Mouse (Mus musculus) E14TG2a.4 (cell line): ENCODE results near the gene Ano6.

Experiments used
- H3K27me3 ChIP-seq: 2 replicates; pipeline ENCODE4 v1.6.1; 2014; ENCODE audit warnings: low read length, control low read depth; ENCODE audit not compliant: insufficient read depth
- H3K36me3 ChIP-seq: 2 replicates; pipeline ENCODE4 v1.6.1; 2014; ENCODE audit warnings: low read length, control low read depth; ENCODE audit not compliant: insufficient read depth
- H3K4me1 ChIP-seq: replicated peaks from 2 replicates; pipeline ENCODE4 v1.6.1; 2014; ENCODE audit warnings: low read depth, low read length, control low read depth
- H3K4me3 ChIP-seq: replicated peaks from 2 replicates; pipeline ENCODE4 v1.5.1; 2014; ENCODE audit warnings: mild to moderate bottlenecking, low read length
- H3K9me3 ChIP-seq: 2 replicates; pipeline ENCODE4 v1.6.1; 2014; ENCODE audit warnings: low read length, control low read depth
- CTCF ChIP-seq: conservative IDR thresholded peaks from 2 replicates; pipeline ENCODE4 v1.5.1; 2014; ENCODE audit warnings: low read length
- NANOG ChIP-seq: IDR thresholded peaks from 2 replicates; pipeline ENCODE4 v1.6.1; 2014; ENCODE audit warnings: borderline replicate concordance, low read length, mixed read lengths
- POU5F1 ChIP-seq: IDR thresholded peaks from 2 replicates; pipeline ENCODE4 v1.6.1; 2014; ENCODE audit warnings: low read length, borderline replicate concordance

Ano6 gene

GRCm38 (mm10) chr15:95789562-95790528 lies 798 bp upstream of the Ano6 start:
- Histone ChIP-seq H3K4me1 (peaks cover 64% of the 10 kb centered on the region), H3K27me3 (no peaks in the 10 kb centered on the region), H3K4me3 (peak overlapping the region; percentile 91), H3K9me3 (no peaks in the 10 kb centered on the region), H3K36me3 (peaks cover 10% of the 10 kb centered on the region; the same call in 1 of the 2 replicates)
- no peak; the same call in 1 of the 2 replicates for TF ChIP-seq CTCF
- no peak for TF ChIP-seq NANOG
- TF ChIP-seq POU5F1: no peak

- H3K4me1 ChIP-seq: peaks cover 72% of the 10 kb centered on the region
These were observed 623 bp downstream of the Ano6 start for GRCm38 (mm10) chr15:95791141-95791791.

GRCm38 (mm10) chr15:95791855-95792254 lies 1.2 kb downstream of the Ano6 start:
- no peak for TF ChIP-seq POU5F1
- TF ChIP-seq CTCF: no peak
- no peak for TF ChIP-seq NANOG
- peak overlapping the region; percentile 91 for H3K4me3 ChIP-seq
- peaks cover 66% of the 10 kb centered on the region for H3K4me1 ChIP-seq
- no peaks in the 10 kb centered on the region for H3K9me3 ChIP-seq
- H3K36me3 ChIP-seq: peaks cover 12% of the 10 kb centered on the region; the same call in 1 of the 2 replicates
- no peaks in the 10 kb centered on the region for H3K27me3 ChIP-seq

More at GRCm38 (mm10) chr15:95791141-95791791, 623 bp downstream of the Ano6 start:
- H3K4me3 ChIP-seq: peak overlapping the region; percentile 91
- H3K9me3 ChIP-seq: no peaks in the 10 kb centered on the region
- no peaks in the 10 kb centered on the region for H3K27me3 ChIP-seq
- peaks cover 10% of the 10 kb centered on the region; the same call in 1 of the 2 replicates for H3K36me3 ChIP-seq
- no peak for TF ChIP-seq CTCF
- no peak for TF ChIP-seq POU5F1
- peak; percentile 14; the same call in 1 of the 2 replicates for TF ChIP-seq NANOG

GRCm38 (mm10) chr15:95792261-95793260 lies 1.9 kb downstream of the Ano6 start:
- H3K4me1 ChIP-seq: peaks cover 70% of the 10 kb centered on the region
- no peak overlapping the region for H3K4me3 ChIP-seq
- no peaks in the 10 kb centered on the region for H3K9me3 ChIP-seq
- H3K27me3 ChIP-seq: no peaks in the 10 kb centered on the region
- peaks cover 15% of the 10 kb centered on the region; the same call in 1 of the 2 replicates for H3K36me3 ChIP-seq
- TF ChIP-seq NANOG (no peak), CTCF (peak; percentile 53), POU5F1 (no peak)

GRCm38 (mm10) chr15:95793748-95794491 lies 3.3 kb downstream of the Ano6 start:
- Histone ChIP-seq H3K9me3 (no peaks in the 10 kb centered on the region), H3K36me3 (peaks cover 22% of the 10 kb centered on the region), H3K27me3 (no peaks in the 10 kb centered on the region), H3K4me3 (no peak overlapping the region), H3K4me1 (peaks cover 73% of the 10 kb centered on the region)
- TF ChIP-seq NANOG (no peak), CTCF (no peak), POU5F1 (no peak)

- TF ChIP-seq POU5F1 (no peak), CTCF (no peak), NANOG (no peak)
- no peaks in the 10 kb centered on the region for H3K9me3 ChIP-seq
These were observed 4.2 kb downstream of the Ano6 start for GRCm38 (mm10) chr15:95794611-95795565.

GRCm38 (mm10) chr15:95796062-95796461 lies 5.4 kb downstream of the Ano6 start:
- H3K27me3 ChIP-seq: no peaks in the 10 kb centered on the region
- H3K4me1 ChIP-seq: peaks cover 80% of the 10 kb centered on the region
- no peak overlapping the region for H3K4me3 ChIP-seq
- H3K36me3 ChIP-seq: peaks cover 24% of the 10 kb centered on the region
- TF ChIP-seq POU5F1 (no peak), CTCF (no peak), NANOG (no peak)
- no peaks in the 10 kb centered on the region for H3K9me3 ChIP-seq

More at GRCm38 (mm10) chr15:95794611-95795565, 4.2 kb downstream of the Ano6 start:
- no peak overlapping the region for H3K4me3 ChIP-seq
- H3K4me1 ChIP-seq: peaks cover 75% of the 10 kb centered on the region
- peaks cover 24% of the 10 kb centered on the region for H3K36me3 ChIP-seq
- H3K27me3 ChIP-seq: no peaks in the 10 kb centered on the region
